Mouse (Mus musculus): Measurements from ENCODE around the gene Thsd4. TPM values are rescaled to one million over a fixed set of nuclear protein-coding genes. Genes with fewer than 3 reads are reported as not detected.
A peak's percentile ranks its signal among the peaks of the same experiment; 100 is the strongest.

Gene Thsd4
- total RNA-seq, 2 experiments from 2014 or later, result 9.1 to 10.8 TPM

DNA sequence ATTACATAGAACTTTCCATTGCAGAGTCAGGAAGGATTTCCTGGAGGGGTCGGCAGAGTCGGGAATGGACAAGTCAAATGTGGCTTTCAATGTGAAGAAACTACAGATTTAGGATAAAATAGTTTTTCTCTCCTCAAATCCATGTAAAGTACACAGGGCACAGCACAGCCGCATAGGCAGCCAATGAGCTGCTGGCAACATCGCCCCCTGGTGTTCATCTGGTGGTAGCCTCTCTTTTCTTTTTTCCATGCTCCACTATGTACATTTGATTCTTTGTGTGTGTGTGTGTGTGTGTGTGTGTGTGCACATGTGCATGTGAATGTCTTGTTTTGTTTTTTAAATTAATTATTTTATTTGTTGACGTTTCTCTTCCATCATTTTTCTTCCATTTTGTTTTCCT, 433.7 kb downstream of the Thsd4 start:
- no peak for DNase-seq (ENCODE audit: extremely low spot score in 1 of 2, low spot score in 2 of 2)
- intact Hi-C loops (cut with DNase I), result no loop called here

DNA sequence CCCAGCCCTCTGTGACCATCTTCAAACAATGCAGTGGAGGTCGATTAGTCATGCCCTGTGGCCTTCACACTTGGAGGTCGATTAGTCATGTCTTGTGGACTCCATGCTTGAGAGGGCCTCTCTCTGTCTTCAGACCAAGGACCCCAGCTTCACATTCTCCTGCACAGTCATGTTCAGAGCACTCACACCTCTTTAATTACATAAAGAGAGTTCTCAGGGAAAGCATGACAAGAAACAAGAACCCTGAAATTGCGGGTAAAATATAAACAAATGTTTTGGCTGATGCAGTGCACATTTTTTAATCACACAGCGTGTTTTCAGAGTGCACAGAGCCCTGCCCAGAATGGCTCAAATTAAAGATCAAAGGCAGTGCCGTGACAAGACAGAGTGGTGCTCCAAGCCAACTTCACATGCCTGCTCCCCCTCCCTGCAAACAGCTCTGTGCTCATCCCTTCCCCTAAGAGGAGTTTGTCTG, 439.7 kb downstream of the Thsd4 start:
- intact Hi-C loops (cut with DNase I), result no loop called here

DNA sequence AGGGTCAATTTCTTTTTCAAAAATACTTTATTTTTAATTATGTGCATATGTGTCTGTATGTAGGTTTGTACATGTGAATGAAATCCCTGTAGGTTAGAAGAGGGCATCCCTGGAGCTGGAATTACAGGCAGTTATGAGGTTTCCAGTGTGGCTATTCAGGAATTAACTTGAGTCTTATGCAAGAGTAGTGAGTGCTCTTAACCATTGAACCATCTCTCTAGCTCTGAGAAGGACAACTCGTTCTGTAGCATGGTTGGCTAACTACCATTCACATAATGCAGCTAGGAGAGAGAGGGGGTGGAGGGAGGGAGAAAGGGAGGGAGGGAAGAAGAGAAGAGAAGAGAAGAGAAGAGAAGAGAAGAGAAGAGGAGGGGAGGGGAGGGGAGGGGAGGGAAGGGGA, 444.1 kb downstream of the Thsd4 start:
- intact Hi-C loops (cut with DNase I), result no loop called here
- no peak for DNase-seq (ENCODE audit: extremely low spot score in 1 of 2, low spot score in 2 of 2)

More for the DNA sequence above, 439.7 kb downstream of the Thsd4 start:
- no peak for DNase-seq (ENCODE audit: extremely low spot score in 1 of 2, low spot score in 2 of 2)

DNA sequence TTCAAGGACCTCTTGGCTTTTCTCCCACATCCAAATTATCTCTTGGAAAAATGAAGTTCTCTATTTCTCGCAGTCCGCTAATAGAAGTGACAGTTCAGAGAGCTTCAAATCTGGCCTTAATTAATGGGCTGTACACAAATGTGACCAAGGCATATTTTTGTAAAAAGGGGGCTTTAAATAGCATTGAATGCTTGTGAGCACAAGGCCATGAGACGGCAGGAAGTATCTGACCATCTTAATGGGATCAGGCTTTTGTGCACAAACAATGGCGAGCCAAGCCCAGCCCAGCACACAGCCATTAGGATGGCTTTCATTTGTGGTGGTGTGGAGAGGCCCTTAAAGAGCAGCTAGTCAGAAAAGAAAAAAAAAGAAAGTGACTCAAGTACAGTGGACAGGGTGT, 445.4 kb downstream of the Thsd4 start:
- intact Hi-C loops (cut with DNase I), result no loop called here
- DNase-seq (ENCODE audit: extremely low spot score in 1 of 2, low spot score in 2 of 2), result no peak

DNA sequence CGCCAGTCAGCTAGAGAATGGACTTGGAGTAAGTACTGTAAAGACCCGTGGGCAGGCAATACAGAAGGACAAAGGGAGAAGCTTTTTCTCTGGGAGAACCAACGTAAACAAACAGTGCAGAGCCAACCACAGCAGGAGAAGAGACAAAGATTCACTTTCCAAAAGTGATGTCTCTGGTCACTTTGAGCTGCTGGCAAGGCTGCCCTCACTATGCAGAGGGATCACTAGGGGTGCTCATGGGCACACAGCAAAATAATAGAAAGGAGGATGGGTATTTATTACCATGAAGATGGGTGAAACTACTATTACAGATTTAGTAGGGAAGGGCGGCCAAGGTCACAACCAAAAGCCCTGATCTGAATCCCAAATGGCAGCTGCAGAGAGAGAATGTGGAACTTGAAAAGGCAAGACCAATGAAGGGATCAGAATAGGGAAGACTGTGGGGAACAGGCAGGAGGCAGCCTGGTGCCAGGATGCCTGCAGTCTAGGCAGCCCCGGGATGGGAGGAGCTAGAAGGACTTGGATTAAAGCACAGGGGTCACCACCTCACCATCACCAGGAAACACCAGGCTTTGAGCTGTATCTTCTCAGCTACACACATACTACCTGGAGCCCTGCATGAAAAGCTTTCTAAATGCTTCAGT, 450.1 kb downstream of the Thsd4 start:
- intact Hi-C loops (cut with DNase I), result no loop called here
- DNase-seq (ENCODE audit: extremely low spot score in 1 of 2, low spot score in 2 of 2), result no peak

DNA sequence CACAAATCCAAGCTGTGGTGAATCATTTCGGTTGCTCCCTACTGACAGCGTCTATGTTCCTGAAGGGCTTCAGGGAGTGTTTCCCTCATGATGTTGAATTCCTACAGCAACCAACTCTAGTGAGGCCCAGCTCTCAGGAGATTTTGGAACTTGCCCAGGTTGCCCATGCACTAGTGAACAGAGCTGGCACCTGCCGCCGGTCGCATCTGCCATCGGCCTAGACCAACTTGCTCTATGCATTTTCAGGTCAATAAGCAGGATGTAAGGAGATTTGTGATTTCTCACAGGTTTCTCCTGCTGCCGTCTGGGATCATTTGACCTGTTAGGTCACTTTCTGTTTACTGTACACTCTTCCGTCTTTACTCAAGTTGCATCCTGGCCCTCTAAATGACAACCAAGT, 454.6 kb downstream of the Thsd4 start:
- no peak for DNase-seq (ENCODE audit: extremely low spot score in 1 of 2, low spot score in 2 of 2)
- intact Hi-C loops (cut with DNase I), result no loop called here

DNA sequence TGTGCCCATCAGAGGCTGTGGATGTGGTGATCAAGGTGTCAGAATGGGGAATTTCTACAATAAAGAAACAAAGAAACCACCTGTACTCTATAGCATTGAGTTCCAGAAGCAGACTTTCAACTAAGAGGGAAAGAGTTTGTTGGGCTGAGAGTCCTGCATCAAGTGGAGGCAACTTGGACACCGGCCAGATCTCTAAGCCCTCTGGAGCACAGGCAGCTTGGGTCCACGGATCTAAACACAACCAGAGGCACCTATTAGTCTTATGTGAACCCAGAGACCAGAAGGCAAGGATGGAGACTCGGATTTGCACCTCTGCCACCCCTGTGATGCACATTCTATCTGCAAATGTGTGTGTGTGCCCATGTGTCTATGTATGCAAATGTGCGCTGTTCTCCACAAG, 456.7 kb downstream of the Thsd4 start:
- DNase-seq (ENCODE audit: extremely low spot score in 1 of 2, low spot score in 2 of 2), result no peak
- intact Hi-C loops (cut with DNase I), result no loop called here

DNA sequence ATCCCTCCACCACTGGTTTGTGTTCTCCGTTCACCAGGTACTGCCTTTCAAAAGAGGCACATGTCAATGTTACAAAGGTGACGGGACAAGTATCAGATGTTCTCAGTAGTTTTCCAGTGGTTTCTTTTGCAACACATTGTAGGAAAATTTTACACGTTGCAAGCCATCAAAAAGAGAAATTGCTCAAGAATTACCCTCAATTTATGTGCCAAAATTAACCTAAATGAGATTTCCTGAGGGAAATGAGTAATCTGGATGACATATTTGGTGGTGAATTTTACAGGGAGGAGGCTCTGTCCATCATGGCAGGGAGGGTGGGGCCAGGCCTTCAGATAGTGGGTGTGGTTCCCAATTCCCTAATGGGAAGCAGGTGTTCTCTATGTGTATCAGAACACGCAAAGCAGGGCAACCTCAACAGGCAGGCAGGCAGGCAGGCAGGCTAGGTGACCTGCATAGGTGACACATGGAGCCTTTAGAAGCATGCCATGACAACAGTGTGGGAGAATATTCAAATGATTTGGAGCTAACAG, 458.6 kb downstream of the Thsd4 start:
- intact Hi-C loops (cut with DNase I), result no loop called here
- no peak for DNase-seq (ENCODE audit: extremely low spot score in 1 of 2, low spot score in 2 of 2)

DNA sequence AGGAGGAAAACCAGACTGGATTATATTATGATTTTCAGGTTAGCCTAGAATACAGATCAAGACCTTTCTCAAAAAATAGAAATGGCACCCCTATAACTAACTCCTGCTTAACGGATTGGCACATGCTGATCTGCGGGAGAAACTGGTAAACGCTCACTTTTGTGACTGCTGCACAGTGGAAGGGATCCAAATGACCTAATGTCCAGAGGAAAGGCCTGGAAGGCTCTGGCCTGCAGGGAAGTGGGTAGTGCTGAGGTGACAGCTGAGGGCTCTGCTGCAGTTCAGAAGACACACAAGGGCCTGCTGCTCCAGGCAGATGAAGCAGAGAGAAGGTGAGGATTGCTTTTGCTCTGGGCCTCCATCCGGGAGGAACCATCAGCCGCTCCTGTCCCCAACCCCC, 465.7 kb downstream of the Thsd4 start:
- intact Hi-C loops (cut with DNase I), result no loop called here

DNA sequence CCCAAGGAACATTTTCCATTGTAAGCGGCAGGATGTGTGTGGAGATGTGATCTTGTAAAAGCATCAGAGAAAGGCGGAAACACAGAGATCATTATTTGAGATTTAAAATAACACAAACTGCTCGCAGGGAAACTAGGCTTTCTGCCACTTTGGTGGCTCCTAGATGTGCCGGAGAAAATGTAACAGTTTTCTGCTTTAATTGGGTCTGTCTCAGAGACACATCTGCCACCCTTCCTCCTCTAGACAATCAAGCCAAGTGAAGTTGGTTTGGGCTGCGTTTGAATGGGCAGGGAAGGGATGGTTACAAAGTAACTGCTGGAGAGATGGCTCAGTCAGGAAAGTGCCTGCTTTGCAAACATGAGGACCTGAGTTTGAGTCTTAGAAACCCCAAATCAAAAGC, 466.9 kb downstream of the Thsd4 start:
- intact Hi-C loops (cut with DNase I), result no loop called here
- peak; percentile 32 to 71 for DNase-seq (ENCODE audit: extremely low spot score in 1 of 2, low spot score in 2 of 2)

More for the DNA sequence above, 465.7 kb downstream of the Thsd4 start:
- no peak for DNase-seq (ENCODE audit: extremely low spot score in 1 of 2, low spot score in 2 of 2)

DNA sequence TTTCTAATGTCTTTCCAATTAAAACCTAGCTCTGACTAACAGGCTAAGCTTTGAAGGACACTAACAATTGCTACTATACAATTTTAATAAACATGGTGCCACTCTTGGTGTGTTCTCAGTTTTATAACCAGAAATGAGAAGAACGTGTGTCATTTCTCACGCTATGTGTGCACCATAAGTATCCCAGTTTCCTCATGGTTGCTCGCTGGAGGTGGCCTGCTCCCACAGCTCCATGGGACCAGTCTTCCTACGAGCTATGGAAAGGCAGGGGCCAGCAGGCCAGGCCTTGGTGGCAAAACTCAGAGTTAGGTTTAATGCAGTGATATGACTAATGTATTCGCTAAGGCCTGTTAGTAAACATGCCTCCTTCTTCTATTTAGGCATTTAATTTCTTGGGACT, 468.7 kb downstream of the Thsd4 start:
- intact Hi-C loops (cut with DNase I), result no loop called here
- DNase-seq (ENCODE audit: extremely low spot score in 1 of 2, low spot score in 2 of 2), result no peak

DNA sequence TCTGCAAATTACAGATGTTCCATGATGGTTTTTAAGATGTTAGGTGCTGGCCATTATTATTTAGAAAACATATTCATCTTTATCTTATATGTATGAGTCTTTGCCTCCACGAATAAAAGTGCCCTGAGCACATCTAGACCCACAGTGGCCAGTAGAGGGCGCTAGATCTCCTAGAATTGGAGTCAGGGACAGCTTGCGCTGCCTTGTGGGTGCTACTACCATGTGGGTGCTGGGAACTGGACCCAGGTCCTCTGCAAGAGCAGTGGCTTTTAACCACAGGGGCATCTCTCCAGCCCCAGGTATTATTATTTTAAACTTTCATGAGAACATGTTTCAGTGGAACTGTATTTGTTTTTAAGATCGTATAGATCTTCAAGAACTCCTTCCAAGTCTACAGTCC, 469.4 kb downstream of the Thsd4 start:
- intact Hi-C loops (cut with DNase I), result no loop called here
- DNase-seq (ENCODE audit: extremely low spot score in 1 of 2, low spot score in 2 of 2), result peak in 1 of 2 experiments; percentile 29

DNA sequence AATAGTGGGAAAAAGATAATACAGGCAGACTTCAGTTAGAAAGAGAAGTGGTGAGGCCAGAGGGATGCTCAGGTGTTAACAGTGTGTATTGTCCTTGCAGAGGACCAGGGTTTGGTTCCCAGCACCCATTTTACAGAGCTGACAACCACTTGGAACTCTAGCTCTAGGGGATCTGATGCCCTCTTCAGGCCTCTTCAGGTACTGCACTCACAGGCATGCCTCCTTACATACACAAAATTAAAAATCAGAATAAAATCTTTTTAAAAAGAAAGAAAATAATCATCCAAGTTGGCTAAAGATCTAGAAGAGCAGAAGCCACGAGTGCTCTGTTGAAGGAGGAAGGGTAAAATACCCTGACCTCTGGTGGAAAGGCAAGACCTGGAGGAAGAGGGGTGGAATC, 478.7 kb downstream of the Thsd4 start:
- intact Hi-C loops (cut with DNase I), result no loop called here
- DNase-seq (ENCODE audit: extremely low spot score in 1 of 2, low spot score in 2 of 2), result no peak

DNA sequence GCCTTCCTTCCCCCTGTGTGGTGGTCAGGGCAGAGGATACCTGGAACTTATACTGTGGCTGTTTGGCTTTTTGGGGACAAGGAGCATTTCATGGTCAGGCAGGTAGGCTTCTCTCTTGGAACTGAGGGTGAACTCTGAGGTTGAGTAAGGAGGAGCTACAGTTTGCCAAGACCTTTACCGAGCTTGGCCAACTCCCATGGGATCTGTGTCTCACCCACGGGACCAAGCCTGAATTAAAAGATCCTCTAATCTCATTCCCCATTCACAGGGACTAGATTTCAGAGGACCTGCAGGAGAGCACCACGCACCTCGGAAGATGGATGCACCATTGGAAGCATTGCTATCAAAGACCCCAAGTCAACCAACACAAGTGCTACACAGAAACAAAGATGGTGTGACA, 487.0 kb downstream of the Thsd4 start:
- DNase-seq (ENCODE audit: extremely low spot score in 1 of 2, low spot score in 2 of 2), result no peak
- intact Hi-C loops (cut with DNase I), result no loop called here

DNA sequence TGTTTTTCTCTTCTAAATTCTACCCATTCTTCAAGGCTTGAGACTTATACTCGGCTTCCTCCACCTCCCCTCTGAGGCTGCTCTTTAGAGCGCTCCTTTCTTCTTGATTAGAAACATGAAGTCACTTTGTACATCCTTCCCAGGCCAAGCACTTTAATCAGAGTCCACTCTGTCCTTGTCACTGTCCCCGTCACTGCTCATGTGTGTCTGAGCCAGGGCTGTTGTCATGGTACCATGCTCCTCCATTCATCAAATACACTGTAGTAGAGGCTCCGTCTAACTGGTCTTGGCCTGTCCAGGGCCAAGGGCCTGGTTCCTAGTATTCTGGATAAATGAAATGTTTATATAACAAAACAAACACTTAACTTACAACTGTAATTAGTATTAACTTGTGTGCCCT, 494.6 kb downstream of the Thsd4 start:
- DNase-seq (ENCODE audit: extremely low spot score in 1 of 2, low spot score in 2 of 2), result no peak
- intact Hi-C loops (cut with DNase I), result no loop called here

DNA sequence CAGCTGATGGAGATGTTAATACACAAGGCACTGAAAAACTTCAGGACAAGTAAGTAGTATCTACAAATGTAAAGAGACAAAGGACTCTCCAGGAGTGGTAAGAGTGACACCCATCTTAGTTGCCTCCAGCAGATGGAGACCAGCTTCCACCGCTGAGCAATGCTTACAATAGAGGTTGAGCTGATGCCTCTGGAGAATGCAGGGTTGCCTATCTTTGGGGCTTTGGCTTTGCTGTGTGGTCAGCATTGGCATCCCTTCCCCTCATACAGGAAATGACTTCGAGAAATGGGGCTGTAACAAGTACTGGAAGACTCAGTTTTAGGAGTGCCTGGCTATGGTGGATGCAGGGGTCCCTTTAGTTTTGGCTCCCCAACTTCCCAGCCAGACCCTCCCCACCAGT, 495.1 kb downstream of the Thsd4 start:
- intact Hi-C loops (cut with DNase I), result no loop called here

DNA sequence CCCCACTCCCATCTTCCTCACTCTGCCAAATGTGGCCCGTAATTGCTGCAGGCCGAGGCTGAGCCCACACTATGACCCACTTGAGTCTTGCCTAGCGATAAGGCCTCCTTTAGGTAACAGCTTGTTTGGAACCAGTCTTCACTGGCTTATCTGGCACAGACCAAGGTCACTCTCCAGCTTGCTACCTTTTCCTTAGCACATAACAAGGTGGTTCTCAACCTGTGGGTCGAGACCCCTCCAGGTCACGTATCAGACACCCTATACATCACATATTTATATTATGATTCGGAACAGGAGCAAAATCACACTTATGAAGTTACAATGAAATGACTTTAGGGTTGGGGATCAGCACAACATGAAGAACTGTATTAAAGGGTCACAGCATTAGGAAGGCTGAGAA, 495.9 kb downstream of the Thsd4 start:
- intact Hi-C loops (cut with DNase I), result no loop called here
- DNase-seq (ENCODE audit: extremely low spot score in 1 of 2, low spot score in 2 of 2), result no peak

More for the DNA sequence above, 495.1 kb downstream of the Thsd4 start:
- no peak for DNase-seq (ENCODE audit: extremely low spot score in 1 of 2, low spot score in 2 of 2)

DNA sequence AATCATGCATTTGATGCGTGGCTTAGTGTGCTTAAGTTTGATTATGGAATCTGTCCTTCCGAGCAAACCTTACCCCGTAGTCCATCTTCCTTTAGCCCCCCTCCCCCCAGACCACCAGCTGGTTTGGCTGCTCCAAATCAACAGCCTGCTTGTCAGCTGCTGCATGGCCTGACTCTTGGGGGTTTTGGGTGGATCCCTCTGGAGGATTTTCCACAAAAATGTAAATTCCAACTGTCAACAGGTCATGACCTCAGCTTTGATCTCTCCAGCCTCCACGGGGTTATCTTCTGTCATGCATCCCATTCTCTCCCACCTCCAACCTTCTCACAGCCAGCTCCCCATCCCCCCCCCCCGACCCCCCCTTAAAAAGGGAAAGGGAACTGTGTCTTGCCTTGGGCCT, 496.9 kb downstream of the Thsd4 start:
- intact Hi-C loops (cut with DNase I), result no loop called here
- peak in 1 of 2 experiments; percentile 46 for DNase-seq (ENCODE audit: extremely low spot score in 1 of 2, low spot score in 2 of 2)

DNA sequence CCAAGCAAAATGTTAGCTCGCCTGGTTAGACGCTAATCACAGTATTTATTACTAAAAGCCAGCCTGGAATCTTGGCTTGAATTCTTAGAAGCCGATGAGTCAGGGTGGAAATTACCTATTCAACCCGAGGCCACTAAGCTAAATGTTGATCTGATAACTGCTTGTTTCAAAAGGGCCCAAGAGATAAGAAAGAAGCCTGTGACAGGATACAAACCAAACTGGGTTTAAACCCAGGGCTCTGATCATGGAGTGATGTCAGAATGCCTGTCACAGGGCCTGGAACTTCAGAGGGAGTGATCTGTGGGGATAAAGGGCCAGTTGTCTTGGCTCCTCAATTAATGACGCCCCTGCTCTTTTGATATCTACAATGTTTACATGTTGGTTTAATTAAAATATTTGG, 497.3 kb downstream of the Thsd4 start:
- no peak for DNase-seq (ENCODE audit: extremely low spot score in 1 of 2, low spot score in 2 of 2)

DNA sequence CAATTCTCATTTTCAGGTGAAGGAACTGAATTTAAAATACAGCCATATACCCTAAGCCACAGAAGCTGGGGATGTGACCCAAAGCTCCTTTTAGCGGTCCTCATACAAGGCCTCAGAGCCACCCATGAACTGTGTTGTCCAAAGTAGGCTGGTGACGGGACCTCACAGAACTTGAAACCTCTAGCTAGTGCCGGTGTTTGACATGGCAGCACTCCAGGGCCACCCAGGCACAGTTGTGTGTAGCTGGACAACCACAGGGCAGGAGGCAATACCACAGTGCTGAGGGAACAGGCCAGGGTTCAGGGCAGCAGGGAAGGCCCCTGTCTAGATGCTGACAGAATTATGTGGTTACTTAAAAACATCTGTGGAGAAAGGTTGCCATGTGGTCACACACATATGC, 499.5 kb downstream of the Thsd4 start:
- intact Hi-C loops (cut with DNase I), result no loop called here
- DNase-seq (ENCODE audit: extremely low spot score in 1 of 2, low spot score in 2 of 2), result peak in 1 of 2 experiments; percentile 47

More for the DNA sequence above, 497.3 kb downstream of the Thsd4 start:
- intact Hi-C loops (cut with DNase I), result no loop called here

DNA sequence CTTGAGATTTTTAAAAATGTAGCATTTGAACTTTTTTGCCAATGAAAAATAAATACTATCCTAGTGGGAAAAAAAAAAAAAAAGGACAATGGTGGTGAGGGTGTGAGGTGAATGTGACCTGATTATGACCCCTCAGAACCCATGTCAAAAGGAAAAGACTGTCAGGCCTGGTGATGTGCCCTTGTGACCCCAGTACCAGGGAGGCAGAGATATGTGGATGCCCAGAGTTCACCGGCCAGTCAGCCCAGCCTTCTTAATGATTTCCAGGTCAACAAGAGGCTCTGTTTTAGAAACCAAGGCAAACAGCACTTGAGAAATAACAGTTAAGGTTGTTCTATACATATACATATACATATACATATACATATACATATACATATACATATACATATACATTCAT, 501.4 kb downstream of the Thsd4 start:
- intact Hi-C loops (cut with DNase I), result no loop called here

More for the DNA sequence above, 501.4 kb downstream of the Thsd4 start:
- no peak for DNase-seq (ENCODE audit: extremely low spot score in 1 of 2, low spot score in 2 of 2)
